Mouse (Mus musculus): ENCODE measurements around the gene Srarp.

Gene Srarp

DNA sequence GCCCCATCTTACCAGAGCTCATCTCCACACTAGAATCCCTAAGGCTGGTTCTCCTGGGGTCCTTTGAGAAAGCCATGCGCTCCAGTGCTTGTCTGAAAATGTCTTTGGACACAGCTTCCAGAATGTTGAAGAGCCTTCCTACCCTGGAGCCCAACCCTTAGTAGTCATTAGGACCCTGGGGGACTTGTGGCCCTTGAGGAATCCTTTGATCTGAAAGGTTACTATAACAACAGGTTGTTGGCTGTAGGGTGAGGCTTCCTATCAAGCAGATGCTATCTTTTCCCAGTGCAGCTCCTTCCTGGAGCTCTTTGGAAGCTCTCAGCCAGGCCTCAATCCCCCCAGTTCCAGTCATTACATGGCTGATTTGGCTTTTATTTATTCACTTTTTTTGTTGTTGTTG is at the start of gene Srarp:
Gene Srarp (minus strand): TSS at position 132 of the 400 bp plus-strand sequence.
- no peak for DNase-seq (ENCODE audit: low read depth in 1 of 2, low spot score in 2 of 2)

DNA sequence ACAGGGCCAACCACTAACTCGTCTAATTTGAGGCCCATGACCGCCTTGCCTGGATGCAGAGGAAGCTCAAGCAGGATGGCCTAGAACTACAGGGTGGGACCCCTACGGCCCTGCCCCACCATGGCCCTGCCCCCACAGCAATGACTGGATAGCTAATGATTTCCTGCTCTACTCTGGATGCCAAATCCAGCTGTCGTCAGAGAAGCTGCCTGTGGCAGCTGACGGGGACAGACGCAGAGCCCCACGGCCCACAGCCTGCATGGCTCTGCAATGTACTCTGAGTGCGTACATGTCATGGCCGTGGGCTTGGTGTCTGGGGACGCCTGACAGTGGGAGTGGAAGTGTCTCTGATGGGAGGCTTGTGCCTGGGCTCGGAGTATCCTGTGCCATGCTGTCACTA is 48.2 kb upstream of the Srarp start:
- no peak for DNase-seq (ENCODE audit: low read depth in 1 of 2, low spot score in 2 of 2)

DNA sequence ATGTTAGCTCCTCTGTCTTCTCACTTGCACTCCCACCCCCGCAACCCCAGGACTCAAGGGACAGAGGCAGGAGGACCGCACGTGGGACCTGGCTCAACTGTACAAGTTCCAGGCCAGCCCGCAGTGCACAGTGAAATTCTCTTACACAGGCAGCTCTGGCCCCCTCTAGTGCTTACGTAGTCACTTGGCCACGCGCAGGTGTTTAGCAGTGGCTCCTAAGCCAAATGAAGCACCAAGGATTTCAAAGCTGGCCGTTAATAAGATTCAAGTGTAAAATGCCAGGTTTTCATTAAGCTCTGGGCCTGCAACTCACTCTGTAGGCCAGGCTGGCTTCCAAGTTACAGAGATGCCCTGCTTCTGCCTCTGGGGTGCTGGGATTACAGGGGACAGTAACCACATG is 43.5 kb upstream of the Srarp start:
- DNase-seq (ENCODE audit: low read depth in 1 of 2, low spot score in 2 of 2) = no peak

GRCm38 (mm10) chr4:141478794-141479193 is 42.9 kb upstream of the Srarp start:
- no peak for DNase-seq (ENCODE audit: low read depth in 1 of 2, low spot score in 2 of 2)

DNA sequence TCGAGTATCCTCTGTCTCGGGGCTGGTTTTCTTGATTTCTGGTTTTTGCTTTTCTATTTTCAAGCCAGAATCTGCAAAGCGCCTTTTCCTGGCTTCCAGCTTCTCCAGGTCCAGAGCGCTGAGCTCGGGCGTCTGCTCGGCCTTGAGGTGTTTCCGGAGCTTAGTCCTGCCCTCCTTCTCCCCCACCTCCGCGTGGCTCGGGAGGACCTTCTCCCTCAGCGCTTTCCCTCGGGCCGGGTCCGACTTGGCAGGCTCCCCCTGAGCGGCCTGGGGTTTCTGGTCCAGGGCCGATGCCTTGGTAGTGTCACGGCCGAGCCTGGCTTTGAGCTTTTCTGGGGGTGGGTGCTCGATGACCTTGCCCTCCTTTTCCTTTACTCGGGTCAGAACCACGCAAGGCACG is 42.3 kb upstream of the Srarp start:
- DNase-seq (ENCODE audit: low read depth in 1 of 2, low spot score in 2 of 2) = no peak

GRCm38 (mm10) chr4:141477681-141478102 is 41.8 kb upstream of the Srarp start:
- DNase-seq (ENCODE audit: low read depth in 1 of 2, low spot score in 2 of 2) = peak; percentile 87 to 88

GRCm38 (mm10) chr4:141474431-141474830 is 38.5 kb upstream of the Srarp start:
- no peak for DNase-seq (ENCODE audit: low read depth in 1 of 2, low spot score in 2 of 2)

DNA sequence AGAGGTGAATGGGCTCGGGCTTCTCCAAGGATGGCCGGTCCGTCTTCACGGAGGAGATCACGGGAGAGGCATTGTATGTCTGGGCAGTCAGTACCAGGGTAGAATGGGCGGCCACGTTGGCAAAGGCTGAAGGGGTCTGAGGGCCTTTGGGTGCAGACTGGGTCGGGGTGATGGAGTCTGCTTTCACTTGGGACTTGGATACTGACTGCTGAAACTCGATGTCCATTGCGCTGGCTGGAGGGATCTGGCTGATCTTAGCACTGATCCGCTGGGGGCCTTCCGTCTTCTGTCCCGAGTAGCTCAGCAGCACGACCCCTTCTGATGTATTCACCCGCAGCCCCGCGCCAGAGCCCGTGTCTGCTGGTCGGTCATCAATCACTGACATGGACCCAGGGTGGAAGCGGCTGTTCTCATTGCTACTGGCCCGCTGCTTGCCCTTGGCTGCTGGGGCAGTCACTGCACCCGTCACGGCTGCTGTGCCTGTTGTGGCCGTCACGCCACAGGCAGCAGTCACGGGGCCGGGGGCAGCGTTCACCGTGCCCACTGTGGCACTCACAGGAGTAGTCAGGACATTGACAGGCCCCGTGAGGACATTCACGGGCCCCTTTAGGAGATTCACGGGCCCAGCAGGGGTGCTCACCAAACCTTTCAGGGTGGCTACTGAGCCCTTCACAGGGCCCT is 36.9 kb upstream of the Srarp start:
- no peak for DNase-seq (ENCODE audit: low read depth in 1 of 2, low spot score in 2 of 2)

GRCm38 (mm10) chr4:141471491-141471890 is 35.6 kb upstream of the Srarp start:
- DNase-seq (ENCODE audit: low read depth in 1 of 2, low spot score in 2 of 2) = no peak

GRCm38 (mm10) chr4:141469343-141469742 is 33.4 kb upstream of the Srarp start:
- DNase-seq (ENCODE audit: low read depth in 1 of 2, low spot score in 2 of 2) = no peak

GRCm38 (mm10) chr4:141468576-141468975 is 32.7 kb upstream of the Srarp start:
- DNase-seq (ENCODE audit: low read depth in 1 of 2, low spot score in 2 of 2) = no peak

DNA sequence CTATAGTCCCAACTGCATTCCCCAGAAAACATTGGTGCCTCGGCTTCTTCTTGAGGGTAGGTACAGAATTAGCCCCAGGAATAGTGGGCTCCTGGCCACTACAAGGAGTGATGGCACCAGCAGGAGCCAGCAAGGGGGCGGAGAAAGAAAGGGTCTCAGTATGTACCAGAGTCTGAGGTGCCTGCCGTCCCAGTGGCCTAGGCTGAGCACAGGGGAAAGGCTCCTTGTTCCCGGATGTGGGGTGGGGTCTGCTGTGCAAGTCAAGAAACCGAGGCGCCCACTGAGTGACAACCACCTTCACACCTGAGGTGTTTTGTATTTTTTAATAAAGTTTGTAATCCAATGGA is 31.6 kb upstream of the Srarp start:
- no peak for DNase-seq (ENCODE audit: low read depth in 1 of 2, low spot score in 2 of 2)

GRCm38 (mm10) chr4:141466844-141467580 is 31.1 kb upstream of the Srarp start:
- DNase-seq (ENCODE audit: low read depth in 1 of 2, low spot score in 2 of 2) = no peak

- no peak for DNase-seq (ENCODE audit: low read depth in 1 of 2, low spot score in 2 of 2)
These were observed 30.4 kb upstream of the Srarp start for GRCm38 (mm10) chr4:141466289-141466795.

- no peak for DNase-seq (ENCODE audit: low read depth in 1 of 2, low spot score in 2 of 2)
These were observed 29.8 kb upstream of the Srarp start for GRCm38 (mm10) chr4:141465512-141466288.

DNA sequence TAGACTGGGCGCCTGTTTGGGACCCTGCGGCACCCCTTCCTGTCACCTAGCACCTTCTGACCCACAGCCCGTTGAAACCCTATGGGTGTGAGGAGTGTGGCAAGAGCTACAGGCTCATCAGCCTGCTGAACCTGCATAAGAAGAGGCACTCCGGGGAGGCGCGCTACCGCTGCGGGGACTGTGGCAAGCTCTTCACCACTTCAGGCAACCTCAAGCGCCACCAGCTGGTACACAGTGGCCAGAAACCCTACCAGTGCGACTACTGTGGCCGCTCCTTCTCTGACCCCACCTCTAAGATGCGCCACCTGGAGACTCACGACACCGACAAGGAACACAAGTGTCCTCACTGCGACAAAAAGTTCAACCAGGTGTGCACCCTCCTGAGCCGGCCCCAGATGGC is 28.8 kb upstream of the Srarp start:
- no peak for DNase-seq (ENCODE audit: low read depth in 1 of 2, low spot score in 2 of 2)

DNA sequence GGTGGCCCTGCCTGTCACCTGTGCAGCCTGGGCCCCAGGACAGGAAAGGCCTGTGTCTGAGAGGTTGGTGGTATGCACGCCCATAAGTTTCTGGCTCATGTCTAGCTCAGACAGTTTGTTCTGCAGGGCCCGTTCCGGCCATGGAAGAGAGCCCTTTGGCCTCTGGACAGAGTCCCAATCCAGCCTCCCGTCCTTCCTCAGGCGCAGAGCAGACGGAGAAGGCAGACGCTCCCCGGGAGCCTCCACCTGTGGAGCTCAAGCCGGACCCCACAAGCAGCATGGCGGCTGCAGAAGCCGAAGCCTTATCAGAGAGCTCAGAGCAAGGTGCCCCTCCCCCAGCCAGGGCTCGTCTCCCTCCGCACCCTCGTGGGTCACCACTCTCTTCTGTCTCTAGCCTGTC is 27.6 kb upstream of the Srarp start:
- DNase-seq (ENCODE audit: low read depth in 1 of 2, low spot score in 2 of 2) = no peak

- DNase-seq (ENCODE audit: low read depth in 1 of 2, low spot score in 2 of 2) = no peak
These were observed 25.7 kb upstream of the Srarp start for GRCm38 (mm10) chr4:141461576-141461975.

GRCm38 (mm10) chr4:141461088-141461487 is 25.2 kb upstream of the Srarp start:
- no peak for DNase-seq (ENCODE audit: low read depth in 1 of 2, low spot score in 2 of 2)

GRCm38 (mm10) chr4:141460481-141460880 is 24.6 kb upstream of the Srarp start:
- DNase-seq (ENCODE audit: low read depth in 1 of 2, low spot score in 2 of 2) = no peak

GRCm38 (mm10) chr4:141459766-141460165 is 23.9 kb upstream of the Srarp start:
- DNase-seq (ENCODE audit: low read depth in 1 of 2, low spot score in 2 of 2) = no peak

- DNase-seq (ENCODE audit: low read depth in 1 of 2, low spot score in 2 of 2) = no peak
These were observed 23.0 kb upstream of the Srarp start for GRCm38 (mm10) chr4:141458888-141459287.
